Mouse (Mus musculus) spleen, adult 2 months (tissue): ENCODE results near the gene Orai1.

ENCODE experiments used
- CTCF ChIP-seq: fragments of 200-500 bp; IDR thresholded peaks from 2 replicates; pipeline ENCODE4 v1.5.1; 2011; ENCODE audit warnings: mild to moderate bottlenecking, inconsistent platforms; ENCODE audit not compliant: insufficient read depth, insufficient read length, insufficient replicate concordance; ENCODE audit errors: extremely low read depth
- POLR2A ChIP-seq: fragments of 200-500 bp; IDR thresholded peaks from 2 replicates; pipeline ENCODE4 v1.6.1; 2011; ENCODE audit warnings: low read depth, low read length, inconsistent platforms

DNA sequence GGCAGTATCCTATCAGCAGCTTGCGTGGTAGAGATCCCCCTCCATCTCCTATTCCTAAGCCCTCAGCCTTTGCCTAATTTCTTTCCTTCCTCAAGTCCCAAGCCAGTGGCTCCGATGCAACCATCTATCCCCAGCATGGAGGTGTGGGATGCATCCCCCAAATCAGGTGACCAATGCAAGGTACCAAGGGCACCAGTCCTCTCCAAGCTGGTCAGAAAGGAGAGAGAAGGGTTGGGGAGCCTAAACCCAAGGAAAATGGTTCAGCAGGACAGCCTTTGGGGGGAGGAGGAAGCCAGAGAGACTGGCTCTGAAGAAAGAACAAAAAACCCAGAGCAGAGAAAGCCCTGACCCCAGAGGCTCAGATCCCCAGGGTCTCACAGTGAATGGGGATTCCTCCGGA, 29.6 kb upstream of the Orai1 start:
- no peak for TF ChIP-seq POLR2A
- no peak for TF ChIP-seq CTCF
